Mouse (Mus musculus) stomach, embryonic 16.5 days (tissue): ENCODE data around the gene Gng3. TPM values are rescaled to one million over a fixed set of nuclear protein-coding genes. Genes with fewer than 3 reads are reported as not detected.
A peak's percentile ranks its signal among the peaks of the same experiment; 100 is the strongest.

Experiments used
- ATAC-seq: fragments of 200-750 bp; cut with Nextera tagmentation; 2 replicates; pipeline ENCODE4 v1.8.0; 2017; ENCODE audit warnings: moderate number of reproducible peaks, moderate TSS enrichment; ENCODE audit not compliant: insufficient read depth, low FRiP score
- H3K27ac ChIP-seq: fragments of 300-500 bp; sonication (generic); 2 replicates; pipeline ENCODE4 v1.5.1; 2014; ENCODE audit warnings: low read length
- H3K27me3 ChIP-seq: fragments of 300-500 bp; sonication (generic); 2 replicates; pipeline ENCODE4 v1.6.1; 2014; ENCODE audit warnings: low read length, control low read depth, mixed read lengths; ENCODE audit not compliant: control insufficient read depth, insufficient read depth
- H3K36me3 ChIP-seq: fragments of 300-500 bp; sonication (generic); 2 replicates; pipeline ENCODE4 v1.6.1; 2014; ENCODE audit warnings: low read length; ENCODE audit not compliant: control insufficient read depth, insufficient read depth
- H3K4me1 ChIP-seq: fragments of 300-500 bp; sonication (generic); 2 replicates; pipeline ENCODE4 v1.6.1; 2014; ENCODE audit warnings: low read length, control low read depth, mixed read lengths; ENCODE audit not compliant: control insufficient read depth, insufficient read depth
- H3K4me2 ChIP-seq: fragments of 300-500 bp; sonication (generic); 2 replicates; pipeline ENCODE4 v1.6.1; 2014; ENCODE audit warnings: low read depth, low read length, mixed read lengths
- H3K4me3 ChIP-seq: fragments of 300-500 bp; sonication (generic); replicated peaks from 2 replicates; pipeline ENCODE4 v1.5.1; 2014; ENCODE audit warnings: mild to moderate bottlenecking, low read length
- H3K9ac ChIP-seq: fragments of 300-500 bp; sonication (generic); 2 replicates; pipeline ENCODE4 v1.6.1; 2014; ENCODE audit warnings: low read length
- H3K9me3 ChIP-seq: fragments of 300-500 bp; sonication (generic); replicated peaks from 2 replicates; pipeline ENCODE4 v1.6.1; 2016; ENCODE audit warnings: low read length, control low read depth; ENCODE audit not compliant: control insufficient read depth
- WGBS: fragments of 180-500 bp; shearing (Covaris S2); extraction: QIAGEN DNeasy Blood & Tissue Kit; methylation state at CpG from one replicate; pipeline ENCODE4 v1.1.7; 2014; 5-methylcytosine and 5-hydroxymethylcytosine counted together
- polyA plus RNA-seq: library from polyadenylated mRNA; unstranded; fragments of >200 nt; fragmentation: Nextera tagmentation; extraction: Ambion mirVana; gene quantifications from 2 replicates; pipeline ENCODE4 v1.2.1, GENCODE M21; 2015

The Gng3 gene
- polyA plus RNA-seq, 1 experiment from 2014 or later: 10.4 TPM

DNA sequence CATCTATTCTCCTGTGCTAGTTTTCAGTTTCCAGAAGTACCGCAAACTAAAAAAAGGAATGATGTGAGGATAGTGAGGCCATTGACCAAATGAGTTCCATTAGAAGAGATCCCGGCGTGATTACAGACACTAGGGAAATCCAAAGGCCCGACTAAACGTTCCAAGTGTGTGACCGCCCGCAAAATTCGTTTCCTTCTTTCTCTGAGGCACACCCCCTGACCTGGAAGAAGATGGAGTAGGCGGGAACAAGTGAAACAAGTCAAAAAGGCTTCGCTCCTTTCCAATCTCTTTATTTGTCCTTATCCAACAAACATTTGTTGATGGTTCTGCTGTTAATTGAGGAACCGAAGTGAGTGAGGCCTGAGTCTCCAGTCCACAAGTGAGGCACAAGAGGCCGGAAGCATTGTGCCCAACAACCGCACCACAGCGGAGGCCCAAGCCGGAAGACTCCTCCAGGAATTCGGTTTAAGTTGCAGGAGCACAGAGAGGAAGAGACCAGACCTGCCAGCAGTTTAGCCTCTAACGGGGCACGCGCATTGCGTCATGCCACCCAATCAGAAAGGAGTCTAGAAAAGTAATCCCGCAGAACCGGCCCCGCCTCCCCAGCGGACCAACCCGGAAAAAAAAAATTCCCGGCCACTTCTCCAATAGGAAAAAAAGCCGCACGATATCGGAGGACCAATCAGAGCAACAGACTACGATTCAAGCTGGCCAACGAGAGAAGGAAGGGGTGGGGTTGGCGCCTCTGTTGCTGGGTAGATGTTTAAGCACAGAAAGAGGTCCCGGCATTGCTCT is 20.0 kb downstream of the Gng3 start, which contains the start of gene Ttc9c:
TSS of gene Ttc9c (minus strand) at position 533 of the 795 bp plus-strand sequence.
- Histone ChIP-seq H3K9me3 (no peaks in the 10 kb centered on the region), H3K4me3 (peak within 1 kb of the TSS; percentile 100), H3K27ac (peak within 1 kb of the TSS; percentile 99), H3K36me3 (peaks cover 4% of the 10 kb centered on the region), H3K4me1 (peaks cover 27% of the 10 kb centered on the region), H3K9ac (peak within 1 kb of the TSS; percentile 98), H3K27me3 (no peaks in the 10 kb centered on the region), H3K4me2 (peak within 1 kb of the TSS; percentile 89)
- ATAC-seq: peak; percentile 92
- WGBS: under 1% methylated on average over 33 of the region's 33 CpGs

DNA sequence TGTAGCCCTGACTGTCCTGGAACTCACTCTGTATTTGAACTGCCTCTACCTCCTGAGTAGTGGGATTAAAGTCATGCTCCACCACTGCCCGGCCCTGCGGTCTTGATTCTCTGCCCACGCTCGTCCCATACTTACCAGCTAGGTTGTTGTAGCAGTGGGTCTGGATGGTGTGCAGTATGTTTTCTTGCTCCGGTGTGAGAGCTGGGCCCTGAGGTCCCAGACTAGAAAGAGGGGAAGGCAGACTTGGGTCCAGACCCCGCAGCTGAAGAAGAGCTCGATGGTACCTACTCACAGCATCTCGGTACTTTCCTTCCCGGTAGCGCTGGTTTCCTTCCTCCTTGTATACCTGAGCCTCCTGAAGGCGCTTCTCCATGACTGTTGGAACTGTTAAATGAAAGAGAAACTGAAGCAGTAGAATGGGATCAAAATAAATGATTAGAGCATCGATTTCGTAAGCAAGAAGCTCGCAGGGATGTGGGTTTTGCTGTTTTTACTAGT is 20.6 kb downstream of the Gng3 start:
- WGBS: 15% methylated on average over 14 of the region's 14 CpGs
- peaks cover 4% of the 10 kb centered on the region; the same call in 1 of the 2 replicates for H3K36me3 ChIP-seq
- H3K4me1 ChIP-seq: peaks cover 27% of the 10 kb centered on the region
- no peaks in the 10 kb centered on the region for H3K27me3 ChIP-seq
- peak overlapping the region; percentile 99 for H3K27ac ChIP-seq
- no peak for ATAC-seq
- H3K9me3 ChIP-seq: no peaks in the 10 kb centered on the region
- H3K4me2 ChIP-seq: peak overlapping the region; percentile 85
- peak overlapping the region; percentile 100 for H3K4me3 ChIP-seq
- peak overlapping the region; percentile 84 for H3K9ac ChIP-seq

DNA sequence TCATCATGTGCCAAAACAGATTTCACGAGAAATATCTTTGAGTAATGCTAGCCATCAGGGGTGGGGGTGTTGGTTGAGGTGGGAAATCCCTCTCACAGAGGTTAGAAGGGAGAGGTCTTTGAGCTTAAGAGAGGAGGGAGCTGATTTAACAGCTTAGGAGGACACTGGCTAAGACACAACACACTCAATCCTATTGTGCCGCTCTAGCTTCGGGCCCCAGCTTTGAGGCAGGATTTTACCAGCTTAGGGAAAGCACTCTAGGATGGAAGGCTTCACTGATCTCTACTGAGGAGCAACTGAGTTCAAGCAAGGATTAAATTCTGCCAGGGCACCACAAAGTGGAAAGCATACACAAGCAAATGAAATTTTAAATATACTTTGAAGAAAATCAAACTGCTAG is 22.0 kb downstream of the Gng3 start:
- Histone ChIP-seq H3K9me3 (no peaks in the 10 kb centered on the region), H3K27ac (no peak overlapping the region), H3K4me3 (peak overlapping the region; percentile 4; the same call in 1 of the 2 replicates), H3K9ac (peak overlapping the region; percentile 44), H3K27me3 (no peaks in the 10 kb centered on the region), H3K4me2 (peak overlapping the region; percentile 14; the same call in 1 of the 2 replicates), H3K4me1 (peaks cover 16% of the 10 kb centered on the region), H3K36me3 (peaks cover 7% of the 10 kb centered on the region; the same call in 1 of the 2 replicates)
- no peak for ATAC-seq
- WGBS: 69% methylated on average over 3 of the region's 3 CpGs

DNA sequence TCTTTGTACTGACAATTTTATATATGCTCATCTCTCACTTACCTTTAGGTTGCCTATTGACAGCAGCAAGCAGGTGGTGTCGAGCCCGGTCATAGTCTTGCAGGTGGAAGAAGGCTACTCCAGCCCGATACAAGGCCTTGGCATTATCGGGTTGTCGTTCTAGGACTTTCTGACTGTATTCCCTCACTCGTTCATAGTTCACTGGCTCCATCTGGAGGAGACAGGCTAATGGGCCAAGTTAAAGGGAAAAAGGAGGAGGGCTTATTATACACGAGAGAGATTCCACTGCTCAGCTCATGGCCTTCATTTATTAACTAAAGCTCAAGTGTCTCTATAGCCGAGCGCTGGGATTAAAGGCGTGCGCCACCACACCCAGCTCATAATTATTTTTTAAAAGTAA is 23.2 kb downstream of the Gng3 start:
- Histone ChIP-seq H3K4me1 (peaks cover 13% of the 10 kb centered on the region), H3K36me3 (peaks cover 12% of the 10 kb centered on the region; the same call in 1 of the 2 replicates), H3K9me3 (no peaks in the 10 kb centered on the region), H3K4me3 (no peak overlapping the region), H3K4me2 (no peak overlapping the region), H3K27ac (no peak overlapping the region), H3K9ac (no peak overlapping the region), H3K27me3 (no peaks in the 10 kb centered on the region)
- no peak for ATAC-seq
- 64% methylated on average over 11 of the region's 11 CpGs for WGBS

DNA sequence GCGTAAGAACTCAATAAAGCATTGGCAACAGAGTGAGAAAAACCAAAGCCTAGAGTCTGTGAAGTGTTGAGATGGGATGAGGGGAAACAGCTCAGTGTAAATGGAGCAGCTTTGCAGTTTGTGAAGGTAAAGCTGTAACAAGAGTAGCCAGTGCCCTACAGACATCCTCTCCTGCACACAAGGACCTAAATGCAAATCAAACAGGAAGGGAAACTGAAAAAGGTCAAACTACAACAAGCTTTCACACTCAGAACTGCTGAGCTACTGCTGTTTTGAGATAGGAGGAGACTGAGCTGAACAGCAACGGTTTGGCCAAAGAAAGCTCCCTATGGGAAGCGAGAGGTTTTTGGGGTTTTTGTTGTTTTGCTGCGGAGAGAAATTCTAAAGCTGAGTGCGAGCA is 32.2 kb downstream of the Gng3 start:
- H3K9me3 ChIP-seq: no peaks in the 10 kb centered on the region
- H3K4me2 ChIP-seq: no peak overlapping the region
- 92% methylated on average over 5 of the region's 5 CpGs for WGBS
- no peaks in the 10 kb centered on the region for H3K27me3 ChIP-seq
- H3K27ac ChIP-seq: no peak overlapping the region
- H3K4me1 ChIP-seq: 0 out of 2 replicates have a peak, but pooled peaks cover under 1% of the 10 kb centered on the region
- no peak overlapping the region for H3K9ac ChIP-seq
- no peak for ATAC-seq
- no peak overlapping the region for H3K4me3 ChIP-seq
- H3K36me3 ChIP-seq: peaks cover 18% of the 10 kb centered on the region

DNA sequence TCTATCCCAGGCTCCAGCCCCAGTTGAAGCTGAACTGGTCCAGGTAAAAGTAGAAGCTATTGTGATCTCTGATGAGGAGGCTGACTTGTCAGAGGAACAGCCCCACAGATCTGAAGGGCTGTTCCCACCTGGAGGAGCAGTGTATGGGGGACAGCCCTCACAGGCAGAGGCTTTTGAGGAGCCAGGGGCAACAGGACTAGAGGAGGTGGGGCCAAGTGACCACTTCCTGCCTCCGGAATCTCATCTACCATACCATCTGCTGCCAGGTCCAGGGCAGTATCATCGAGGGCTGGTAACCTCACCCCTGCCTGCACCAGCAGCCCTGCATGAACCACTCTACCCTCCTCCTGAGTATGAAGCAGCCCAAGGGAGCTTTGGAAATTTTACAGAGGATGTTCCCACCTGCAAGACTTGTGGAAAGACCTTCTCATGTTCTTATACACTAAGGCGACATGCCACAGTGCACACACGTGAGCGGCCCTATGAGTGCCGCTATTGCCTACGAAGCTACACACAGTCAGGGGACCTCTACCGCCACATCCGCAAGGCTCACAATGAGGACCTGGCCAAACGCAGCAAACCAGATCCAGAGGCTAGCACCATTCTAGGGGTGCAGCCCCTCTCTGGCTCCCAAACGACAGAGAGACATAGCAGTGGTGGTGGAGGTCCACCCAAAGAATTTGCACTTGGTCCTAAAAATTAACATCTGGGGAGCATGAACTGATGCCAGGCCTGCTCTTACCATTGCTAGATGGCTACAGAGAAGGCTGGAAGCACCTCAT is 34.9 kb downstream of the Gng3 start:
- no peak overlapping the region for H3K27ac ChIP-seq
- no peak overlapping the region for H3K4me2 ChIP-seq
- 0 out of 2 replicates have a peak, but pooled peaks cover 4% of the 10 kb centered on the region for H3K4me1 ChIP-seq
- H3K9ac ChIP-seq: no peak overlapping the region
- no peak overlapping the region for H3K4me3 ChIP-seq
- no peak for ATAC-seq
- H3K9me3 ChIP-seq: no peaks in the 10 kb centered on the region
- peaks cover 7% of the 10 kb centered on the region; the same call in 1 of the 2 replicates for H3K36me3 ChIP-seq
- WGBS: 88% methylated on average over 11 of the region's 11 CpGs
- no peaks in the 10 kb centered on the region for H3K27me3 ChIP-seq

DNA sequence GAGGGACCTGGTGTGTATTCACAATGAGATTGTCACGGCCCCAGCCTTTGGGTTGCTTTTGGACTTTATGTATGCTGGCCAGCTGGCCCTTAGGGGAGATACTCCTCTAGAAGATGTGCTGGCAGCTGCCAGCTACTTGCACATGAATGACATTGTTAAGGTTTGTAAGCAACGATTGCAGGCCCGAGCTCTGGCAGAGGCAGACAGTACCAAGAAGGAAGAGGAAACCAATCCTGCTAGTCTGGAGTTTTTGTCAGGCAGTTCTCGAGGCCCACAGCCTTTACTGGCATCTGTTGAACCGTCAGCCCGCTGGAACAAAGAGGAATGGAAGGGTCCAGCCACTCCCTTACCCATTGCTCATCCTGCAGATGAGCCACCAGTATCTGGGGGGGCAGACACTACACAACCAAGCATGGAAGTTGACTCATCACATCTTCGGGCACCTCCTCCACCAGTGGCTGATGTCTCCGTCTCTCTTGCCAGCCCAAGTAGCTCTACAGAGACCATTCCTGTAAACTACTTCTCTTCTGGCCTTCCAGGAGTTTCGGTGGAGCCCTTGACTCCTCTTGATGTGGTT is 35.7 kb downstream of the Gng3 start:
- H3K27ac ChIP-seq: peak overlapping the region; percentile 94
- no peaks in the 10 kb centered on the region for H3K9me3 ChIP-seq
- peak overlapping the region; percentile 82 for H3K4me2 ChIP-seq
- no peak overlapping the region; the same call in 1 of the 2 replicates for H3K9ac ChIP-seq
- 0 out of 2 replicates have a peak, but pooled peaks cover 4% of the 10 kb centered on the region for H3K4me1 ChIP-seq
- peak overlapping the region; percentile 83; the same call in 1 of the 2 replicates for H3K4me3 ChIP-seq
- peaks cover 7% of the 10 kb centered on the region; the same call in 1 of the 2 replicates for H3K36me3 ChIP-seq
- ATAC-seq: no peak
- H3K27me3 ChIP-seq: no peaks in the 10 kb centered on the region
- 89% methylated on average over 9 of the region's 9 CpGs for WGBS

DNA sequence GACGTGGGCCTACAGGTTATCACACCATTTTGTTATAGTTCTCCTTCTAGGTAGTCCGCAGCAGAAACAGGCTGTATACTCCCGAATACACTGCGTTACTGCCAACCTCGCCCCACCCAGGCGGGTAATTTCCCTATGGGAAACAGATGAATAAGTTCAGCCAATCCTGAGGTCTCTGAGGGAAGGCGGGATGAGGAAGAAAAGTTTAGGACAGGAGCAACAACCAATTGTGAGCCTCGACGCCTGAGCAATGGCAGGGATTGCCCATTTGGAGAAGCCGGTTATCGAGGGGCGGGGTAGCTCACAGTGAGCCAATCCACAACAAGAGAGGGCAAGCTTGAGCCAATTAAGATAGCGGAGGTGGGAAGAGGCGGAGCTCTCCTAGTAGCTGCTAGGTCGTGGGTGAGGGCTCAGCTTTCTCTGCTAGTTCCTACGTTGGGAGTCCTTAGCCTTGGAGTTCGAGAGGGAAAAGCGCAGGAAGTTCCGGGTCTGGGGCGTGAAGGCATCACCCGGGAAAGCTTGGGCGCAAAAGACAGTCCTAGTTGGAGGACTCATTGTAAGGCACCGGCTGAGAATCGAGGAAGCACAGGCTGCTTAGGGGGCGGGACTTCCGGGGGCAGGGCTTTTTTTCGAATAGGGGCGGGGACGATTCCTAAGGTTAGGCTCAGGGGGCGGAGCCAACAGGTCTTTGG is 36.7 kb downstream of the Gng3 start, which contains the start of gene Zbtb3:
TSS of gene Zbtb3 (plus strand) at position 426 of the 692 bp plus-strand sequence.
- Histone ChIP-seq H3K4me1 (peaks cover 10% of the 10 kb centered on the region), H3K27ac (peak within 1 kb of the TSS; percentile 94), H3K4me3 (peak within 1 kb of the TSS; percentile 83), H3K36me3 (peaks cover 7% of the 10 kb centered on the region; the same call in 1 of the 2 replicates), H3K4me2 (peak within 1 kb of the TSS; percentile 82), H3K9me3 (no peaks in the 10 kb centered on the region), H3K9ac (peak within 1 kb of the TSS; percentile 80), H3K27me3 (no peaks in the 10 kb centered on the region)
- peak; percentile 97 for ATAC-seq
- WGBS: under 1% methylated on average over 30 of the region's 30 CpGs
